Mouse (Mus musculus) cortical plate, adult 2 months (tissue): ENCODE measurements around the gene Adamtsl1. TPM values are rescaled to one million over a fixed set of nuclear protein-coding genes. Genes with fewer than 3 reads are reported as not detected.

Experiments
- H3K27ac ChIP-seq: fragments of 200-500 bp; 2 replicates; pipeline ENCODE4 v1.5.1; 2012; ENCODE audit warnings: low read length, control low read depth, inconsistent platforms; ENCODE audit not compliant: insufficient read depth
- H3K4me1 ChIP-seq: fragments of 200-500 bp; 2 replicates; pipeline ENCODE4 v1.6.1; 2011; ENCODE audit warnings: low read length; ENCODE audit not compliant: control insufficient read depth, insufficient read depth
- H3K4me3 ChIP-seq: fragments of 200-500 bp; 2 replicates; pipeline ENCODE4 v1.5.1; 2011; ENCODE audit warnings: mild to moderate bottlenecking, low read length, control low read depth; ENCODE audit not compliant: insufficient read depth
- CTCF ChIP-seq: fragments of 200-500 bp; IDR thresholded peaks from 2 replicates; pipeline ENCODE4 v1.5.1; 2011; ENCODE audit warnings: mild to moderate bottlenecking, control low read depth, low read length; ENCODE audit not compliant: insufficient read depth; ENCODE audit errors: extremely low read depth
- POLR2A ChIP-seq: fragments of 200-500 bp; IDR thresholded peaks from 2 replicates; pipeline ENCODE4 v1.6.1; 2011; ENCODE audit warnings: mild to moderate bottlenecking, low read length, control low read depth; ENCODE audit not compliant: insufficient read depth; ENCODE audit errors: extremely low read depth
- polyA plus RNA-seq: library from polyadenylated mRNA; depleted of rRNA; stranded (reverse); fragments of >200 nt; gene quantifications from 2 replicates; pipeline ENCODE4 v1.2.3, GENCODE M21; 2012

The Adamtsl1 gene
- polyA plus RNA-seq, 1 experiment: 2.6 TPM

GRCm38 (mm10) chr4:86046881-86047280, 532.9 kb downstream of the Adamtsl1 start:
- Histone ChIP-seq H3K4me1 (peaks cover 2% of the 10 kb centered on the region; the same call in 1 of the 2 replicates), H3K4me3 (no peak overlapping the region), H3K27ac (no peak overlapping the region)
- no peak for TF ChIP-seq POLR2A
- TF ChIP-seq CTCF: no peak

GRCm38 (mm10) chr4:86053487-86054237, 539.7 kb downstream of the Adamtsl1 start:
- peak overlapping the region; percentile 52 for H3K4me3 ChIP-seq
- TF ChIP-seq CTCF: no peak
- no peak for TF ChIP-seq POLR2A
- H3K4me1 ChIP-seq: no peaks in the 10 kb centered on the region; the same call in 1 of the 2 replicates
- H3K27ac ChIP-seq: no peak overlapping the region

DNA sequence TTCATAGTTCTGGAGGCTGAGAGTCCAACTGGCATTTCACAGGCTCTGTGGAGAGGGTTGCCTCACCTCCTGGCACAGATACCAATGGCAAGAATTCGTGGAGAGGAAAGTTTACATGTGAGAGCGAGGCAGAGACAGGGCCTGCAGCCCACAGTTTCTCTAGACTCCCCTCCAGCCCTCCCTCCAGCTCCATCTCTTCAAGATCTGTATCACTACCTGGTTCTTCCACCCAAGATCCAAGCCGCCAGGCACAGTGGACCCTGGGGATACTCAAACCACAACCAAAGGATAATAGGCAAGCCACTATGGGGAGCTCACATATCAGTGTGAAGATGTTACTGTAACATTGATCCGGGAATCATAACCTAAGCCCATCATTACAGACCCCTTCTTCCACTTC, 546.6 kb downstream of the Adamtsl1 start:
- no peak for TF ChIP-seq POLR2A
- TF ChIP-seq CTCF: no peak
- no peaks in the 10 kb centered on the region for H3K4me1 ChIP-seq
- no peak overlapping the region for H3K4me3 ChIP-seq
- H3K27ac ChIP-seq: no peak overlapping the region

DNA sequence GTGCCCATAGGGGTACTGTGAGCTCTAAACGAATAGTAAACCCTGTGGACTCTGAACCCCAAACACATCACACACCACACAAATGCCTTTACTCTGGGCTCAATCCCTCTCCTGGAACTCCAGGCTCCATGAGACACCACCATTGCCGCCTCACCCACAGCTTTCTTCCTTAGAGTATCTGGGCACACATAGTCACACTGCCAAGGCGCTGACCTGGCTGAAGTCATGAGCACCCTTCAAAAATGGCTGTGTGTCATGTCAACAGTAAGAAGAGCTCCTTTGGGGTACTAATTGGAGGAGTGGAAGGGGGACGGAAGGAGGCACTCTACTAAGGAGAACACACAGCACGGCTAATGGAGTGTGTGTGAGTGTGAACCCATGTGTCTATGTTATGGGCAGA, 554.4 kb downstream of the Adamtsl1 start:
- no peaks in the 10 kb centered on the region for H3K4me1 ChIP-seq
- H3K27ac ChIP-seq: no peak overlapping the region
- H3K4me3 ChIP-seq: no peak overlapping the region
- no peak for TF ChIP-seq CTCF
- no peak for TF ChIP-seq POLR2A

- H3K27ac ChIP-seq: no peak overlapping the region
- H3K4me1 ChIP-seq: no peaks in the 10 kb centered on the region
- no peak for TF ChIP-seq POLR2A
- no peak for TF ChIP-seq CTCF
- no peak overlapping the region for H3K4me3 ChIP-seq
These were observed 555.1 kb downstream of the Adamtsl1 start for GRCm38 (mm10) chr4:86068875-86069718.

DNA sequence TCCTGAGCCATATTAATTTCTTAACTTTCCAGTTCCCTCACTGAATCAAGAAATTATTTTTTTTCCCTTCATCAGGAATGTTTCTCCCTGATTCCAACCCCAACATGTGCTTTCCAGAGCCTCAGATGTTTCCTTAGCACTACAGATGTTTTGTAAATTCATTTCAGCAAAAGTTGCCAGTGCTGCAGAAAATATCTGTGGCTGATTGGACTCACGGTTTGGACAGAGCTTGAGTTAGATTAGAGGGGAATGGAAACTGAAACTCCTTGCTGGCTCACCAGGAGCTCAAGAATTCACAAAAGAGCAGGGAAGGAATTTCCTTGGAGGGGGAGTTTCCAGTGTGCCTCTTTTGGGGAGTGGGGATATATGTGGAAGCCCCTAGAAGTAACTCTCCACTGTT, 560.9 kb downstream of the Adamtsl1 start:
- TF ChIP-seq POLR2A (no peak), CTCF (no peak)
- Histone ChIP-seq H3K4me1 (no peaks in the 10 kb centered on the region), H3K27ac (no peak overlapping the region), H3K4me3 (no peak overlapping the region)

- no peak overlapping the region for H3K4me3 ChIP-seq
- H3K27ac ChIP-seq: no peak overlapping the region
- TF ChIP-seq CTCF (no peak), POLR2A (no peak)
- no peaks in the 10 kb centered on the region for H3K4me1 ChIP-seq
These were observed 563.4 kb downstream of the Adamtsl1 start for GRCm38 (mm10) chr4:86077355-86077754.

GRCm38 (mm10) chr4:86077854-86078253, 563.9 kb downstream of the Adamtsl1 start:
- no peaks in the 10 kb centered on the region for H3K4me1 ChIP-seq
- TF ChIP-seq POLR2A: no peak
- no peak for TF ChIP-seq CTCF
- H3K27ac ChIP-seq: no peak overlapping the region
- H3K4me3 ChIP-seq: no peak overlapping the region

- no peak overlapping the region for H3K4me3 ChIP-seq
- no peak overlapping the region for H3K27ac ChIP-seq
- H3K4me1 ChIP-seq: no peaks in the 10 kb centered on the region
- no peak for TF ChIP-seq POLR2A
- no peak for TF ChIP-seq CTCF
These were observed 573.5 kb downstream of the Adamtsl1 start for GRCm38 (mm10) chr4:86087508-86087907.
